Mouse (Mus musculus) ovary, postnatal 10 days (tissue): ENCODE results near the gene Dner.

Experiments used
- DNase-seq: peaks from one replicate; pipeline ENCODE4 v3.0.0; 2022; ENCODE audit warnings: low spot score

The Dner gene

GRCm38 (mm10) chr1:84443050-84443449 lies 253.0 kb downstream of the Dner start:
- DNase-seq = no peak

DNA sequence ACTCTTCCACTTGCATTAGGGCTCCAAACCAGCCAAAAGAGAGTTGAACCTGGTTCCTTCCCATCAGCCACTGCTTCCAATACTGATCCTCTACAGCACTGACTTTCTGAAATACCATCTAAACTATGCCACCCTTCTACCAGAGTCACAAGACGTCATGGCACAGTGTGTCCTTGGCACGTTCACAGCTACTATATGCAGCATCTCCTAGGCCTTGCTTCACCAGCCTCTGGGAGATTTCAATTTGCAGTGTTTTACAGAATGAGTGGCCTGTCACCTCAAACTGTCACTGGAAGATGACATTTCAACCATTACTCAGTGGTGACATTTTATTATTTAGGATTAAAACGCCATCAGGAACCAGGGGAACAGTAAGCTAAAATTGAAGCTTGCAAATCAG lies 254.6 kb downstream of the Dner start:
- no peak for DNase-seq

DNA sequence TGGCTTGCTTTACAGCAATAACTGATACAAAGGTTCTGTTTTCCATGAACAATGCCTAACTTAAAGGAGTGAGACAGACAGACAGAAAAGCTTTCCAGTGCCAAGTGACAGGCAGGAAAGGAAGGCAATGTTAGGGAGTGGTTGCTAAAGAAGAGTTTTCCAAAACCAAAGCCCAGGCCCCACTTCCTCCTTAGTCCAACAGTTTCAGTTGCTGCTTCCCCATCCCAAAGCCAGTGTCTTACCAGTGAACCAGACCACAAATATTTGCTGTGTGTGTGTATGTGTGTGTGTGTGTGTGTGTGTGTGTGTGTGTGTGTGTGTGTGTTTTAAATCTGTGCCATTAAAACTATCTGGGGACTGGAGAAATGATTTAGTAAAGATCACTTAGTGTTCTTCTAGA lies 258.5 kb downstream of the Dner start:
- no peak for DNase-seq

DNA sequence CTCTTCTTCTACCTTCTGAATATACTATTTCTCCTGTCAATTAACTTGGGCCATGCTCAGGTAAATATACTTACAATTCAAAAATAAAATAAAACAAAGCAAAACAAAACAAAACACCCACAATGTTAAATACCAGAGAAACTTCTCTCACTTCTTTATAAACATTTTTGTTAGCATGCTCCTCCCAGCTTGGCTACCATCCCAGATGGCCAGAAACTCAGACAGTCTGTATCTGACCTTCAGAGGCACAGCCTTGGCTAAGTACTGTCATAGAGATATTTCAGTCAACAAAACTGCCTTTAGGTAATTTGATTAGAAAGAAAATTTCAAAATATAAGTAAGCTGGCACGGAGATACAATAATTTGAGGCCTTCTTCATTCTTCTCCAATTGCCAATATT lies 259.7 kb downstream of the Dner start:
- DNase-seq = no peak

DNA sequence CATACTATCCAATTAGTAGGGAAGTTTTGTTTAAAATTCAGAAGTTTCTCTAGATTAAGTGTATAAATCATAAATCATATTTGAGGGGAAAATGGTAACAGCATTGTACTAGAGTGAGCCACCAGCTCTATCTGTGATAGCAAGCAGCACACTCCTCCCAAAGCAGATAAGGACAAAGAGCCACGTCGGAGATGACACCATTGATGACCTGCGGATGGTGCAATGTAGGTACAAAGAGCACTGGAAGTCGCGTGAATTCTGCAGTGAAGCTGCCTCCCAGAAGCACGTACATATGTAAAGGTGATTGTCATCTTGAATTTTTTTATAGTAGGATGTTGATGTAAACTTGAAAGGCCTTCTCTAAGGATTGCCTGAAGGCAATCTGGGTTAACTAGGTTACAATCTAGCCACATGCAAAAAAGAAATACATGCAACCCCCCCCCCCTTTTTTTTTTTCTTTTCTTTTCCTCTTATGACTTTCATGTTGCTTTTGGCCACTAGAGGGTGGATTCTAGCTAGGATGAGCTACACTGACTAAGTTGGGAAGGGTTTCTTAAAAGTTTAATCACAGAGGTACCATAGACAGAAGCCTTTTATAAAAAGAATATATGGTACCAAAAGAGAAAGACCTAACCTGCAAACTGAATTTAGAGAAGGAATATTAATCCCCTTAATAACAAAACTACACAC lies 262.6 kb downstream of the Dner start:
- DNase-seq = no peak

DNA sequence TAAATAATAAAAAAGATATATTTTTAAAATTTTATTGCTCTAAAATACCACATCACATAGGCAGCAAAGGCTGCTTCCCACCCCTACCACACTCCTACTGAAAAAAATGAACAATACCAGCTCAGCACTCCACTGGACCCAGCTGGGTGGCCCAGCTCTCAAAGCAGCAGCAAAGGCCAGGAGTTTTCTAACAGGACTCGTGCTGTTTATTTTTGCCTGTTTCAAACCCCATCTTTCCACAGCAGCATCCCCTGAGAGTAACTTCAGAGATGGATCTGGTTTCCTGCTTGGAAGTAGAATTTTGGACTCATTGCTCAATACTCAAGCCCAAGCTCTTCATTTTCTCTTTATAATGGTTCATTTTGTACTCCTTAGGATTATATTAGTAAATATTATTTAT lies 263.7 kb downstream of the Dner start:
- no peak for DNase-seq

- DNase-seq = no peak
These were observed 267.7 kb downstream of the Dner start for GRCm38 (mm10) chr1:84428331-84428730.

DNA sequence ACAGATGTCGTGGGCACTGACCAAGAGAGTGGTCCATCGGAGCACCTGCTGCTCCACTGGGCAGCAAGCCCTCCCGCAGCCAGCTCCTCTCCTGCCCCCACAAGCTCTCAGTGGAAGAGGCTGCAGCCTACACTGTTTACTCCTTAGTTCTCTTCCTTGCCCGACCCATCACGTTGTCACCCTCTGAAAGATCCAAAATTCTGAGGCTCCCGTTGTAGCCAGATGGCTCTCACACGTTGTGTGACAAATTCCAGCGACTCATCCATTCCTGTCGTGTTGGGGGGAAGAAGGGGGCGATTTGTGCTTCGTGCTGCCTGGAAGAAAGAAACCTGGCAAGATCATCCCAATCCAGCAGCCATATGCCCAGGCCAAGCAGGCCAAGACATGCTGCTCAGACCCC lies 268.3 kb downstream of the Dner start:
- no peak for DNase-seq

DNA sequence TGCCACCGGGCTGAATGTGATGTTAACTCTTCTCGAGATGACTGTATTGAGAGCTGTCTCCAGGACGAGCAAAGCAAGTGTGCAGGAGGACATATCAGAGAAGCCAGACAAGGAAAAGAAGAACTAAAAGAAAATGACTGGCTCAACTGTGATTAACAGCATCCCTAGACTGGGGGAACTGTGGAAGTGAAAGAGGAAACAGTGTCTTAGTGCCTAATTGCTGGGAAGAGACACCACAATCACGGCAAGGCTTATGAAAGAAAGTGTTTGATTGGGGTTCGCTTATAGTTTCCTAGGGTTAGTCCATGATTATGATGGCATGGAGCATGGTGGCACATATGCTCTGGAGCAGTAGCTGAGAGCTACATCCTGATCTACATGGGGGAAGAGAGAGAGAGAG lies 269.3 kb downstream of the Dner start:
- no peak for DNase-seq

- DNase-seq = no peak
These were observed 273.1 kb downstream of the Dner start for GRCm38 (mm10) chr1:84422881-84423280.

GRCm38 (mm10) chr1:84421845-84422244 lies 274.2 kb downstream of the Dner start:
- DNase-seq = no peak

DNA sequence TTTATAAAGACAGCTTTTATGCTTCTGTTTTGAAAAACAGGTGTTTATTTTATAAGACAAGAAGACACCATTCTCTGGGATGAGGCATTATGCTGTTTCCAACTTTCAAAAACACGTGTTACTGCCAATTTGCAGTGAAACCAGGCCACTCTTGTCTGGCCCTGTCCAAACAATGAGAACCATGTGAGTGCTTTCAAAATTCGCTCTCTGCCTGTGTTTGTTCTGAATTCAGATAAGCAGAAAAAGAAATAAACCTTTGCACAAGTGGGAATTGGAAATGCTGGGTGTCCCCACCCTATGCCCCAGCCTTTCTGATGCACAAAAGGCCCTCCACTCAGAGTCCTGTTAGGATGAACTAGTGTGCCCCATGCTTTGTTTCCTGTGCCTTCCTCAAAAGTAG lies 276.6 kb downstream of the Dner start:
- DNase-seq = no peak

- no peak for DNase-seq
These were observed 277.5 kb downstream of the Dner start for GRCm38 (mm10) chr1:84418511-84418910.

GRCm38 (mm10) chr1:84417761-84418238 lies 278.2 kb downstream of the Dner start:
- DNase-seq = no peak

GRCm38 (mm10) chr1:84417276-84417675 lies 278.7 kb downstream of the Dner start:
- no peak for DNase-seq

- no peak for DNase-seq
These were observed 281.6 kb downstream of the Dner start for GRCm38 (mm10) chr1:84414464-84414863.

DNA sequence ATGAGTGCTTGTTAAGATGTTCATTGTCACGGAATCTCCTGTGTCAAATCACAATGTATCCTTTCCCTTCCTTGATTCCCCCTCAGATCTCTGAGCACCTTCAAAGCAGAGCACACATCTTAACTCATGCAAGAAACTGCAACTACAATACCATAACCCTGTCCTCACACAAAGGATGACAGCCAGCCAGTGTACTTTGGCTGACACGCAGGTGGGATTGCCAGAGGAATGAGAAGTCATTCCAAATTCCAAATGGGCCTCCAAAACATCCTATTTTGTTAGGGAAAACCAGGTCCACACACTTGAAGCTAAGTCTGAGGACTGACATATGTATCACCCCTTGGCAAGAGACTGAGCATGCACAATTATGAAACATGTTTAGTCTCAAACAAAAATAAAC lies 286.5 kb downstream of the Dner start:
- no peak for DNase-seq

DNA sequence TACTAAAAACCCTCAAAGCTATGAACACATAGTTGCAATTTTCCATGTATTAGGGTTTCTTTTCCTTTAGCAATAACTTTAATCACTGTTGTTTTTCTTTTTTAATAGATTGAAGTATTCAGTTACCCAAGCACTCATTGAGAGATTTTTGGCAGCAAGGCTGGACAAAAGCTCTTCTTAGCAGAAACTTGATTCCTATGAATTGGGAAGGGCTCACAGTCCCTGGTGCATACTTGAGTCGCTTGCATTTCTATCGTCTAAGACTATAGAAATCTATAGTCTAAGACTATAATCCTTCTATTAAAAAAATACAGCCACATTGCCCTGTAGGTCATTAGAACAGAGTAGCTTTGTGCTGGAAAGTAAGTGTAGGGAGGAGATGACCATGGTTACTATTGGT lies 287.1 kb downstream of the Dner start:
- DNase-seq = no peak

DNA sequence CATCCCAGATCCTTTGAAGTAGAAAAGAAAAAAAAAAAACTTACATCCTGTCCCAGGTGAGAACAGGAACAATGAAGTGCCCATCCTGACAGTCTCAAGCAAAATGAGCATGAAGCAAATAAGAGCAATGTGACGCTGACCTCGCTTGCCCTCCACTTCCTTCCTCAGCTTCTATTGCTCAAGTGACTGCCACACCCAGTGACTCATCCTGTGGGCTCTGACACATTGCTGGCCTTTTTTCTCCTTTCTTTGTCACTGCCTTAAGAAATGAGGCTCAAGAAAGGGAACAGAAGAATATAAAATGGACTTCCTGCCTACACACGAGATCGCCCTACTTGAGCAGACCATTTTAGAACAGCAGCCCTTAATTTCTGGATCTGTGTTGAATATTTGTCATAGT lies 289.1 kb downstream of the Dner start:
- no peak for DNase-seq

GRCm38 (mm10) chr1:84405551-84406290 lies 290.3 kb downstream of the Dner start:
- DNase-seq = no peak

DNA sequence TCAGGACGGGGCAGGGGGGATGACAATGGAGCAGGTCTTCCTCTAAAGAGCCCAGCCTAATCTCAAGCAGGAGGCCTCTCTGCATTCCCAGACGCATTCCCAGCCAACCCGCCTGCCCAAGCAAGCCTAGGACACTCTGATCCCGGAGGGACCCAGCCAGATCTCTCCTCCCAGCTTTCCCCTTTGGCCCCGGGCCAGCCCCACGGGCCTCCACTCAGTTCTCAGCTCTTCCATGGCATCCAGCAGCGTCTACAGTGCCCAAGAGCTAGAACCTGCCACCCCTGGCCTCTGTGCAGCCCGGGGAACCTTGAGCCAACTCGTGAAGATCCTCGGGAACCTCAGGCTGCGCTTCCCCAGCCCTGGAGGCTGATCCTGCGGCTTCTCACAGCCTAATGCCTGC lies 291.1 kb downstream of the Dner start:
- DNase-seq = no peak

DNA sequence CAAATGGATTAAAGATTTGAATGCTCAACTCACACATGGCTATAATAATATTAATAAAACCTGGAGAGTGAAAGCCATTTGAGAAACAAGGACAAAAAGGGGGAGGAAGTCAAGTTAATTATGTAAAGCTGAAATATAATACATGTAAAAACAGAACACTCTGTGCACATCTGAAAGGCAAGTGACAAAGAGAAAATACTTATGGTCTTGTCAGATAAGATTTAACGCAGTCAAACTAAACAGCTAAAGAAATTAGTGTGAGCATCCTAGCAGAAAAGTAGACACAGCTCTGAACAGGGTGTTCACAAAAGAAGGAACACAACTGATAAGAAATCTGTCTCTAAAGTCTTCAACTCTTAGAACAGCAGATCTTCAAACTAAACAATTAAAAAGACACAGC lies 293.9 kb downstream of the Dner start:
- DNase-seq = no peak

DNA sequence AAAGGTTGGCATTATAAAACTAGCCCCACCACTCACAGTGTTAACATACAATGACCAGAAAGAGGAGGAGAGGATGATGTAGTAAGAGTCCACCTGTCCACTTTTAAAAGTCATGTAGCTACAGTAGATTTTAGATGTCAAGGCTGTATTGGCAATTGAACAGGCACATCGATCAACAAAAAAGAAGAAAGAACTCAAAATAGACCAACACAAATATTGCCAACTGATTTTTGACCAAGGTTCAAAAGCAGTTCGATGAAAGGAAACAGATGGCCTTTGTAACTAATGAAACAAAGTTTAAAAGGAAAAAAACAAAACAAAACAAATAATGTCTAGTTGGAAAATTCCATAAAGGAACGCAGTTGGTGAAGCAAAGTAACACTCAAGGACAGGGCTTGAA lies 296.4 kb downstream of the Dner start:
- DNase-seq = no peak

- DNase-seq = no peak
These were observed 296.9 kb downstream of the Dner start for GRCm38 (mm10) chr1:84399118-84399517.
